Mouse (Mus musculus): ENCODE measurements around the gene Hsd17b3.
A peak's percentile ranks its signal among the peaks of the same experiment; 100 is the strongest.

The Hsd17b3 gene

GRCm38 (mm10) chr13:64089130-64089529 is at the start of gene Hsd17b3:
TSS of gene Hsd17b3 (minus strand) at chr13:64089230.
- no peak for DNase-seq (ENCODE audit: low spot score)

GRCm38 (mm10) chr13:64129616-64130375 is 40.8 kb upstream of the Hsd17b3 start:
- peak; percentile 32 for DNase-seq (ENCODE audit: low spot score)

- DNase-seq (ENCODE audit: low spot score), result peak; percentile 11
Observed at GRCm38 (mm10) chr13:64128858-64129615, 40.0 kb upstream of the Hsd17b3 start, which contains the start of gene Slc35d2. TSS of gene Slc35d2 (minus strand) at chr13:64129368.

GRCm38 (mm10) chr13:64126316-64126715 is 37.3 kb upstream of the Hsd17b3 start:
- no peak for DNase-seq (ENCODE audit: low spot score)

GRCm38 (mm10) chr13:64124886-64125285 is 35.9 kb upstream of the Hsd17b3 start:
- no peak for DNase-seq (ENCODE audit: low spot score)

GRCm38 (mm10) chr13:64123491-64124188 is 34.6 kb upstream of the Hsd17b3 start:
- no peak for DNase-seq (ENCODE audit: low spot score)

- DNase-seq (ENCODE audit: low spot score), result no peak
Observed at GRCm38 (mm10) chr13:64120760-64121159, 31.7 kb upstream of the Hsd17b3 start.

- no peak for DNase-seq (ENCODE audit: low spot score)
Observed at GRCm38 (mm10) chr13:64117442-64117841, 28.4 kb upstream of the Hsd17b3 start.

- DNase-seq (ENCODE audit: low spot score), result no peak
Observed at GRCm38 (mm10) chr13:64110421-64110820, 21.4 kb upstream of the Hsd17b3 start.

GRCm38 (mm10) chr13:64108381-64108850 is 19.4 kb upstream of the Hsd17b3 start:
- no peak for DNase-seq (ENCODE audit: low spot score)

- DNase-seq (ENCODE audit: low spot score), result no peak
Observed at GRCm38 (mm10) chr13:64107535-64107934, 18.5 kb upstream of the Hsd17b3 start.

GRCm38 (mm10) chr13:64107105-64107504 is 18.1 kb upstream of the Hsd17b3 start:
- DNase-seq (ENCODE audit: low spot score), result no peak

- no peak for DNase-seq (ENCODE audit: low spot score)
Observed at GRCm38 (mm10) chr13:64105690-64106089, 16.7 kb upstream of the Hsd17b3 start.

- DNase-seq (ENCODE audit: low spot score), result peak; percentile 30
Observed at GRCm38 (mm10) chr13:64100186-64100585, 11.2 kb upstream of the Hsd17b3 start.

- peak; percentile 14 for DNase-seq (ENCODE audit: low spot score)
Observed at GRCm38 (mm10) chr13:64098992-64099391, 10.0 kb upstream of the Hsd17b3 start.

- DNase-seq (ENCODE audit: low spot score), result peak; percentile 75
Observed at GRCm38 (mm10) chr13:64093341-64093740, 4.3 kb upstream of the Hsd17b3 start.

- no peak for DNase-seq (ENCODE audit: low spot score)
Observed at GRCm38 (mm10) chr13:64092752-64093151, 3.7 kb upstream of the Hsd17b3 start.

- DNase-seq (ENCODE audit: low spot score), result no peak
Observed at GRCm38 (mm10) chr13:64092141-64092540, 3.1 kb upstream of the Hsd17b3 start.

- no peak for DNase-seq (ENCODE audit: low spot score)
Observed at GRCm38 (mm10) chr13:64091006-64091405, 2.0 kb upstream of the Hsd17b3 start.

- DNase-seq (ENCODE audit: low spot score), result no peak
Observed at GRCm38 (mm10) chr13:64090278-64090677, 1.2 kb upstream of the Hsd17b3 start.

GRCm38 (mm10) chr13:64088057-64088456 is 973 bp downstream of the Hsd17b3 start:
- no peak for DNase-seq (ENCODE audit: low spot score)

GRCm38 (mm10) chr13:64086036-64086435 is 3.0 kb downstream of the Hsd17b3 start:
- DNase-seq (ENCODE audit: low spot score), result no peak

Data from layer of hippocampus, adult 11-12 months (tissue).